ENCODE assay signal across 8 mouse cellular contexts in the genomic region with DNA sequence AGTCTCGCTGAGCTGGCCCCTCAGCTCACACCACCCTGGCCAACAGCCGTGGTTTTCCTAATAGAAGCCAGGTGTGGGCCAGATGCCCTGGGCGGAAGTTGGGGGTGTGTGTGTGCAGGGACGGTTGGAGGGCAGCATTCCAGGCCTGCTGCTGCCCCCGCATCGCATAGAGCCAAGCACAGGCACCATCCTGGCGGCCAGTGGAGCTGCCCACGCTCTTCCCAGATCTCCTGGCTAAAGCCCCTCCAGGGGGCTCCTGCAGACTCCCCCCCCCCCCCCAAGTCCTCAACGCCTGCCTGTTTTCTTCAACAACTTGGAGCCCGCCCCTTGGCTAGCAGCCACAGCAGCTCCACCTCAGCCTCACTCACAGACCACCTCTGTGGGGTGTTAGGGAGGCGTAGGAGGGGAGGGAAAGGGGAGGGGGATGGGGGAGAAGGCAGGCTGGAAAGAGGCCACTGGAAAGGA. TPM values are rescaled to one million over a fixed set of nuclear protein-coding genes. Genes with fewer than 3 reads are reported as not detected.
A peak's percentile ranks its signal among the peaks of the same experiment; 100 is the strongest.
DNase-seq lines count a peak whose midpoint lies in the region; ATAC-seq lines count a peak whose summit lies in the region.

No protein-coding gene starts in this region.

- DNase-seq in adrenal gland, adult 2 months: peak; percentile 6
- DNase-seq in adrenal gland, adult 18-20 months (ENCODE audit: low spot score in 2 of 2): no peak
- peak; percentile 21 for DNase-seq in lung, postnatal 36 days
- no peak for DNase-seq in lung, postnatal 10 days
- peak; percentile 49 for DNase-seq in heart, postnatal 4 days
- no peak for DNase-seq in cerebellum, postnatal 25 days
- DNase-seq in spleen, postnatal 36 days (ENCODE audit: low spot score in 2 of 2): no peak

- ATAC-seq in megakaryocyte progenitor cell, adult 5-6 weeks (replicated peaks; ENCODE audit: poor library complexity): peak; percentile 31; the same call in 1 of the 2 replicates

RNA-seq across cellular contexts. Expression of gene Dnaja3, which starts 19.0 kb away (rescaled TPM):
- 100 to 1,000 TPM; 122 to 148 TPM for total RNA-seq in adrenal gland, adult 2 months (2021)
- 33.2 and 37.5 TPM in 2 replicates for polyA plus RNA-seq in adrenal gland, adult 2 months (2012; rRNA removed)
- total RNA-seq in adrenal gland, adult 18-20 months (2021): 100 to 1,000 TPM; 132 to 145 TPM
- 10 to 100 TPM; 82.7 to 84.7 TPM for total RNA-seq in heart, postnatal 4 days (2021)
- total RNA-seq in megakaryocyte progenitor cell, adult 5-6 weeks (2015): 24.6 and 26.3 TPM in 2 replicates
- total RNA-seq in megakaryocyte progenitor cell, adult 5-6 weeks (2017): 59.5 and 71.1 TPM in 2 replicates

RNA-seq across cellular contexts. Expression of gene Vasn, which starts 19.1 kb away (rescaled TPM):
- 10 to 100 TPM in 1 of 2 experiments, 1 to 10 TPM in 1; 8.4 to 15.4 TPM for total RNA-seq in adrenal gland, adult 2 months (2021)
- polyA plus RNA-seq in adrenal gland, adult 2 months (2012; rRNA removed): 28.1 and 30.9 TPM in 2 replicates
- total RNA-seq in adrenal gland, adult 18-20 months (2021): 10 to 100 TPM; 10.0 to 15.3 TPM
- 10 to 100 TPM; 17.7 to 18.2 TPM for total RNA-seq in heart, postnatal 4 days (2021)
- total RNA-seq in megakaryocyte progenitor cell, adult 5-6 weeks (2015): 0.07 and 0.49 TPM in 2 replicates
- total RNA-seq in megakaryocyte progenitor cell, adult 5-6 weeks (2017): 0.17 and 0.34 TPM in 2 replicates

RNA-seq across cellular contexts. Expression of gene Coro7, which starts 20.8 kb away (rescaled TPM):
- 10 to 100 TPM; 27.3 to 35.5 TPM for total RNA-seq in adrenal gland, adult 2 months (2021)
- 58.0 and 60.3 TPM in 2 replicates for polyA plus RNA-seq in adrenal gland, adult 2 months (2012; rRNA removed)
- total RNA-seq in adrenal gland, adult 18-20 months (2021): 10 to 100 TPM; 21.0 to 25.7 TPM
- total RNA-seq in heart, postnatal 4 days (2021): 10 to 100 TPM; 24.1 to 26.5 TPM
- 62.1 and 67.0 TPM in 2 replicates for total RNA-seq in megakaryocyte progenitor cell, adult 5-6 weeks (2015)
- total RNA-seq in megakaryocyte progenitor cell, adult 5-6 weeks (2017): 34.1 and 40.2 TPM in 2 replicates

RNA-seq across cellular contexts. Expression of gene Pam16, which starts 34.0 kb away (rescaled TPM):
- 100 to 1,000 TPM; 104 to 111 TPM for total RNA-seq in adrenal gland, adult 2 months (2021)
- polyA plus RNA-seq in adrenal gland, adult 2 months (2012; rRNA removed): 16.0 and 33.4 TPM in 2 replicates
- total RNA-seq in adrenal gland, adult 18-20 months (2021): 100 to 1,000 TPM; 117 to 118 TPM
- total RNA-seq in heart, postnatal 4 days (2021): 10 to 100 TPM; 89.5 to 92.6 TPM
- 74.0 and 86.1 TPM in 2 replicates for total RNA-seq in megakaryocyte progenitor cell, adult 5-6 weeks (2015)
- total RNA-seq in megakaryocyte progenitor cell, adult 5-6 weeks (2017): 19.1 and 35.2 TPM in 2 replicates

Comparison
In these comparisons a context has a peak if more than half of its experiments do, and no peak if none do; other contexts are left out.
1. DNase-seq: peak in adrenal gland, adult 2 months (single experiment), lung, postnatal 36 days (single experiment) and heart, postnatal 4 days (single experiment); none in adrenal gland, adult 18-20 months (0 of 2), lung, postnatal 10 days (single experiment), cerebellum, postnatal 25 days (0 of 2) and spleen, postnatal 36 days (0 of 2).
2. RNA of gene Vasn, which starts 19.1 kb away (total RNA-seq): 17.7 to 18.2 TPM in heart, postnatal 4 days, 8.4 to 15.4 TPM in adrenal gland, adult 2 months and 10.0 to 15.3 TPM in adrenal gland, adult 18-20 months; 0.07 to 0.49 TPM in megakaryocyte progenitor cell, adult 5-6 weeks; every median in the first group is over 4 times any median in the second.